Mouse (Mus musculus) E14TG2a.4 (cell line): ENCODE measurements at regions not wholly inside any gene's neighbourhood (a gene's known extent, or its start where the extent isn't known, plus 50 kb on each side); places are given as distances from the start of the nearest gene placed in this dataset.

ENCODE experiments used
- H3K27me3 ChIP-seq: 2 replicates; pipeline ENCODE4 v1.6.1; 2014; ENCODE audit warnings: low read length, control low read depth; ENCODE audit not compliant: insufficient read depth
- H3K36me3 ChIP-seq: 2 replicates; pipeline ENCODE4 v1.6.1; 2014; ENCODE audit warnings: low read length, control low read depth; ENCODE audit not compliant: insufficient read depth
- H3K4me1 ChIP-seq: replicated peaks from 2 replicates; pipeline ENCODE4 v1.6.1; 2014; ENCODE audit warnings: low read depth, low read length, control low read depth
- H3K4me3 ChIP-seq: replicated peaks from 2 replicates; pipeline ENCODE4 v1.5.1; 2014; ENCODE audit warnings: mild to moderate bottlenecking, low read length
- H3K9me3 ChIP-seq: 2 replicates; pipeline ENCODE4 v1.6.1; 2014; ENCODE audit warnings: low read length, control low read depth
- CTCF ChIP-seq: conservative IDR thresholded peaks from 2 replicates; pipeline ENCODE4 v1.5.1; 2014; ENCODE audit warnings: low read length
- NANOG ChIP-seq: IDR thresholded peaks from 2 replicates; pipeline ENCODE4 v1.6.1; 2014; ENCODE audit warnings: borderline replicate concordance, low read length, mixed read lengths
- POU5F1 ChIP-seq: IDR thresholded peaks from 2 replicates; pipeline ENCODE4 v1.6.1; 2014; ENCODE audit warnings: low read length, borderline replicate concordance

DNA sequence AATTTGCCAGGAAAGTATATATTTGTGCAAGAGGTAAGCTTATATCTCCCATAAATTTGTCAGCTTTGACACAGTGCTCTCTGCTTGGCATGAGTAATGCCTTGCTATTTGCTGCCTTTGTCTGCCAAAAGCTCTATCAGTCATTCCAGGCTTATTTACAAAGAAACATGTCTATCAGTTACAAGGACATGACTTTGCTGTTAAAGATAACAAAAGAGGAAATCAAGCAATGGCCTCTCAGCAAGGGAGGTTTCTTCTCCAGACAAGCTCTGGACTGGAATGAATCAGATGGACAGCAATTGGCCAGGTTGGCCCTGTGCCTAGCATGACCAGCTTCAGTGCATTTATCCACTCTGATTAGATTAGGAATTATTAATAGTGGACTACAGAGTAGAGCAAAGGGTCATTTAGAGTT is 185.3 kb downstream of the Etaa1 start:
- Histone ChIP-seq H3K36me3 (no peaks in the 10 kb centered on the region), H3K27me3 (no peaks in the 10 kb centered on the region), H3K4me1 (no peaks in the 10 kb centered on the region), H3K9me3 (no peaks in the 10 kb centered on the region), H3K4me3 (no peak overlapping the region)
- TF ChIP-seq POU5F1 (no peak), CTCF (no peak), NANOG (no peak)

DNA sequence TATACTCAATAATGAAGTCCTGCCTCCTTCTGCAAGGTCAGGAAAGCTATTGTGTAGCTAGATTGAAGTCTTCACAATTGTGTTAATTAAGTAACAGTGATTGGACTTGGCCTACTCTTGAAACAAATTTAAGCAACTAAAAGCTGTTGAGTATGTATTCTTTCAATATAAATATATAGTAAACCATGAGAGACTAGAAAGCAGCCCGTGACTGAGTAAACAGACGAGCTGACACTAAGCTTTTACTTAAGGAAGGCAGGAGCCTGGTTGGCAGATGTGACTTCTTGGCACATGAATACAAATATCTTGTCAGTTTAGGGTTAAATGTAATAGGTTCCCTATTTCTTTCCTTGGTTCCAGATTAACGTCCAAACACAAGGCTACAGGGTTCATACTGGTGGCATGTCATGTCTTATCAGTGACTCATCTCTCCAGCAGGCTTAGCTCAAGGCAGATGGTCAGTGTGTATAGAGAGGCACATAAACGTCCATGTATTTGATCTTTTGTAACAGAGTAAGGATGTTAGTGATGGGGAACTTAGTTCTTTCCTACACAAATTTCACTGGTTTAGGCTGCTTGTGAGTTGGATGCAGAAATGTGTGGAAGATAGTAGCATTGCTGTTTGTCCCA is 184.7 kb downstream of the Etaa1 start:
- Histone ChIP-seq H3K27me3 (no peaks in the 10 kb centered on the region), H3K9me3 (no peaks in the 10 kb centered on the region), H3K4me1 (no peaks in the 10 kb centered on the region), H3K36me3 (no peaks in the 10 kb centered on the region), H3K4me3 (no peak overlapping the region)
- TF ChIP-seq POU5F1: no peak
- TF ChIP-seq NANOG: no peak
- no peak for TF ChIP-seq CTCF

- Histone ChIP-seq H3K4me1 (no peaks in the 10 kb centered on the region), H3K36me3 (no peaks in the 10 kb centered on the region), H3K9me3 (no peaks in the 10 kb centered on the region), H3K4me3 (no peak overlapping the region), H3K27me3 (no peaks in the 10 kb centered on the region)
- TF ChIP-seq CTCF (no peak), POU5F1 (no peak), NANOG (no peak)
These were observed 156.0 kb downstream of the Etaa1 start for GRCm38 (mm10) chr11:17797632-17798031.

DNA sequence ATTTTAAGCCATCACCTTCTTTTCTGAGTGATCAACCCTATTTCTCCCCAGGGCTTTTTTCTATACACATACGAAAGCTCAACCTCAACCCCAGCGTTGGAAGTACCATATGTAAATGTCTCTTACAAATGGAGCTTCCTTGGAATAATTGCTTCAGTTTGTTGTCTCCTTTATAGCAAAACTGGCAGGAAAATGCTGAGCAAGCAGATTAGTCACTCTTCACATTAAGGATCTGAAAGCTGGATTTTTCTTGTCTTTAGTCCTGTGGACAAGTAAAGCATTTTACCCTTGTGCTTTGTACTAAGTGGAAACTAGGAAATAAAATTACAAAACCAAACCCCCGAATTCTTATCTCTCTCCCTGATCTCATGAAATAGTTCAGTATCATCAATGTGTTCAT is 145.8 kb downstream of the Etaa1 start:
- no peak overlapping the region for H3K4me3 ChIP-seq
- no peaks in the 10 kb centered on the region for H3K27me3 ChIP-seq
- H3K9me3 ChIP-seq: no peaks in the 10 kb centered on the region
- H3K4me1 ChIP-seq: no peaks in the 10 kb centered on the region
- no peaks in the 10 kb centered on the region for H3K36me3 ChIP-seq
- TF ChIP-seq NANOG: no peak
- no peak for TF ChIP-seq POU5F1
- no peak for TF ChIP-seq CTCF

DNA sequence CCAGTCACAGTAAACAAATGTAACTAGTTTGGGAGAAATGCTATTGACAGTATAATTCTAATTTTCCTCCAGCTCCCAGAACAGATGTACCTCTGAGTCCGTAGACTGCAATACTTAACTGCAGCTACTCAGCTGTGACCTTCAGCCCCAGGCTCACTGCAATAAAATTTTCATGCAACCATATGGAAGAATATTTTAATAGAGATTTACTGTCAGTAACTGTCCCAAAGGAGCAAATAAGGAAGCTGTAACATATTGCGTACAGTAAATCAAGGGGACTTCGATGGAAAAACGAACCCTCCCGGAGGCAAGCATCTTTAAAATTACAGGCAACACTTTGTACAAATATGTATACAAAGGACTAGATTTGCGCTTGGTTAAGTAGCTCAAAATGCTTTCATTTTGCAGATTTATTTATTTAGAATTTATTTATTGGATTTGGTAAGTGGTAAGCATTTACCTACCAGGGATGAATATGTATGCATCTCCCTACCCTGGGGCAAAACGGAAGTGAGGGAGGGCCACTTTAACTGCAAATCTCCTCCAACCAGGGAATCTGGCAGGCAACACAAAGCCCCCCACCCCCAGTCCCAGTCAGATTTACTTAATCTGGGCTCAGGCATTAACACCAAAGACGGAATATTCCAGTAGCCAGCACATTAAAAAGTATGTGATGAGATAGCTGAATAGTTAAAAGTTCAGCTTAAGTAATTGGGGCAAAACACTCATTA is 141.7 kb downstream of the Etaa1 start:
- no peak overlapping the region for H3K4me3 ChIP-seq
- no peaks in the 10 kb centered on the region for H3K36me3 ChIP-seq
- no peaks in the 10 kb centered on the region for H3K9me3 ChIP-seq
- TF ChIP-seq CTCF (no peak), POU5F1 (no peak), NANOG (no peak)
- H3K4me1 ChIP-seq: no peaks in the 10 kb centered on the region
- no peaks in the 10 kb centered on the region for H3K27me3 ChIP-seq

DNA sequence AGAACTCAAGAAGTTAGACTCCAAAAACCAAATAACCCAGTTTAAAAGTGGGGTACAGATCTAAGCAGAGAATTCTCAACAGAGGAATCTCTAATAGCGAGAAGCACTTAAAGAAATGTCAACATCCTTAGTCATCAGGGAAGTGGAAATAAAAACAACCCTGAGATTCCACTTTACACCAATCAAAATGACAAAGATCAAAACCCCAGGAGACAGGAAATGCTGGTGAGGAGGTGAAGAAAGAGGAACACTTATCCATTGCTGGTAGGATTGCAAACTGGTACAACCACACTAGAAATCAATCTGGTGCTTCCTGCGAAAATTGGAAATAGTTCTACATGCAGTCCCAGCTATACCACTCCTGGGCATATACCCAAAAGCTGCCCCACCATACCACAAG is 111.0 kb downstream of the Etaa1 start:
- H3K9me3 ChIP-seq: no peaks in the 10 kb centered on the region
- H3K4me1 ChIP-seq: peaks cover 3% of the 10 kb centered on the region
- no peaks in the 10 kb centered on the region for H3K27me3 ChIP-seq
- TF ChIP-seq CTCF (no peak), NANOG (peak; percentile 63; the same call in 1 of the 2 replicates), POU5F1 (no peak)
- no peaks in the 10 kb centered on the region for H3K36me3 ChIP-seq
- H3K4me3 ChIP-seq: no peak overlapping the region

GRCm38 (mm10) chr11:17852405-17852804 is 101.3 kb downstream of the Etaa1 start:
- H3K4me1 ChIP-seq: peaks cover 39% of the 10 kb centered on the region
- peak; percentile 56 for TF ChIP-seq CTCF
- no peak for TF ChIP-seq NANOG
- no peak for TF ChIP-seq POU5F1
- H3K4me3 ChIP-seq: no peak overlapping the region
- H3K36me3 ChIP-seq: no peaks in the 10 kb centered on the region
- H3K9me3 ChIP-seq: no peaks in the 10 kb centered on the region
- H3K27me3 ChIP-seq: no peaks in the 10 kb centered on the region

GRCm38 (mm10) chr11:17853246-17853804 is 100.3 kb downstream of the Etaa1 start:
- Histone ChIP-seq H3K4me1 (peaks cover 39% of the 10 kb centered on the region), H3K4me3 (no peak overlapping the region), H3K9me3 (no peaks in the 10 kb centered on the region), H3K36me3 (no peaks in the 10 kb centered on the region), H3K27me3 (no peaks in the 10 kb centered on the region)
- TF ChIP-seq NANOG (peak; percentile 70; the same call in 1 of the 2 replicates), CTCF (no peak)

DNA sequence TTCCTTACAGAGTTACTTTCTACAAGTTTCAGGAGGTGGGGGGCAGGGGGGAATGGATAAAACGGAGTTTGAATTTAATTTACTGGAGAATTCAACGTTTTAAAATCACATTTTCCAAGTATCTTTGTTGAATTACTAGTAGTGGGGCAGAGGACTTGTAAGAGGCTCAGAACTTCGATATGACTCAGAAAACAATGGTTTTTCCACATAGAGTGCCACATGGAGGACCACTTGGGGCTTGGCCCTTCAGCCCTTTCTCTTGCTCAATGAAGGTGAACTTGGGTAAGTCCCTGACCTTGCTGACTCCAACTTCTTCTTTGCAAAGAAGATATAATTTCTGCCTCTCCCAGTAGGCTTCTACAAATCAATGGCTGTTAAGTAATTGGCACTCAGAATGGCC is 99.8 kb downstream of the Etaa1 start:
- Histone ChIP-seq H3K4me3 (no peak overlapping the region), H3K36me3 (no peaks in the 10 kb centered on the region), H3K4me1 (peaks cover 33% of the 10 kb centered on the region), H3K9me3 (no peaks in the 10 kb centered on the region), H3K27me3 (no peaks in the 10 kb centered on the region)
- TF ChIP-seq CTCF (no peak), POU5F1 (no peak), NANOG (no peak)
